Mouse (Mus musculus) CH12.LX (cell line): ENCODE results near the gene Hpse2. TPM values are rescaled to one million over a fixed set of nuclear protein-coding genes. Genes with fewer than 3 reads are reported as not detected.

Source experiments
- DNase-seq: peaks from one replicate; pipeline ENCODE4 v3.0.0-alpha.2; 2013; ENCODE audit errors: extremely low read depth
- H3K27ac ChIP-seq: 2 replicates; pipeline ENCODE4 v1.5.1; 2012; ENCODE audit warnings: low read depth, mild to moderate bottlenecking, control low read depth, moderate library complexity; ENCODE audit not compliant: insufficient read depth
- H3K27me3 ChIP-seq: replicated peaks from 2 replicates; pipeline ENCODE3; 2012; ENCODE audit warnings: inconsistent platforms
- H3K36me3 ChIP-seq, 2 experiments: replicated peaks in 1 of 2; 2 replicates each; pipeline versions ENCODE3 to v1.6.1; 2012; ENCODE audit warnings: inconsistent platforms in 1 of 2, low read length in 1 of 2, mild to moderate bottlenecking in 1 of 2, mixed read lengths in 1 of 2, moderate library complexity in 1 of 2; ENCODE audit not compliant: control insufficient read depth in 1 of 2, insufficient read depth in 1 of 2
- H3K4me1 ChIP-seq, 2 experiments: 2 replicates each; pipeline ENCODE4 v1.6.1; 2012; ENCODE audit warnings: inconsistent platforms in 1 of 2, moderate library complexity in 1 of 2; ENCODE audit not compliant: insufficient read depth in 2 of 2, control insufficient read depth in 1 of 2
- H3K4me2 ChIP-seq: 2 replicates; pipeline ENCODE4 v1.6.1; 2012; ENCODE audit warnings: low read depth, mild to moderate bottlenecking, control low read depth; ENCODE audit not compliant: poor library complexity, insufficient read depth, severe bottlenecking
- H3K4me3 ChIP-seq, 3 experiments: fragments of 150-350 bp in 1 of 3; sonication (generic) in 1 of 3; replicated peaks in 1 of 3; 2 replicates each; pipeline versions ENCODE3 to v1.5.1; 2011 to 2012; ENCODE audit warnings: low read depth in 2 of 3, low read length in 2 of 3, mild to moderate bottlenecking in 2 of 3, moderate library complexity in 2 of 3, control low read depth in 1 of 3, improper control_type of control experiment in 1 of 3, inconsistent platforms in 1 of 3, mixed read lengths in 1 of 3; ENCODE audit not compliant: poor library complexity in 1 of 3
- H3K79me2 ChIP-seq: replicated peaks from 2 replicates; pipeline ENCODE4 v1.6.1; 2012; ENCODE audit warnings: mild to moderate bottlenecking, moderate library complexity; ENCODE audit not compliant: control insufficient read depth, poor library complexity, insufficient read depth, severe bottlenecking; ENCODE audit errors: extremely low read depth
- H3K9ac ChIP-seq: 2 replicates; pipeline ENCODE4 v1.6.1; 2012; ENCODE audit warnings: low read depth, mild to moderate bottlenecking, control low read depth, moderate library complexity; ENCODE audit not compliant: insufficient read depth
- H3K9me3 ChIP-seq: replicated peaks from 2 replicates; pipeline ENCODE3; 2012; ENCODE audit warnings: low read length, inconsistent platforms, mixed read lengths
- CHD1 ChIP-seq: IDR thresholded peaks from 2 replicates; pipeline ENCODE4 v1.6.1; 2012; ENCODE audit warnings: low read depth, low read length, improper control_type of control experiment, inconsistent platforms
- CHD2 ChIP-seq: IDR thresholded peaks from 2 replicates; pipeline ENCODE4 v1.6.1; 2011; ENCODE audit warnings: low read length, improper control_type of control experiment
- ETS1 ChIP-seq: conservative IDR thresholded peaks from 2 replicates; pipeline ENCODE4 v1.6.1; 2012; ENCODE audit warnings: low read depth, mild to moderate bottlenecking, inconsistent platforms, low read length, improper control_type of control experiment, moderate library complexity
- HCFC1 ChIP-seq: IDR thresholded peaks from 2 replicates; pipeline ENCODE4 v1.6.1; 2012; ENCODE audit warnings: low read depth, mild to moderate bottlenecking, inconsistent platforms, low read length, improper control_type of control experiment
- JUN ChIP-seq: IDR thresholded peaks from 2 replicates; pipeline ENCODE4 v1.6.1; 2011; ENCODE audit warnings: low read depth, mild to moderate bottlenecking, low read length, improper control_type of control experiment, moderate library complexity; ENCODE audit not compliant: insufficient read depth
- JUND ChIP-seq: conservative IDR thresholded peaks from 2 replicates; pipeline ENCODE4 v1.6.1; 2011; ENCODE audit warnings: low read depth, low read length, improper control_type of control experiment
- KAT2A ChIP-seq: IDR thresholded peaks from 2 replicates; pipeline ENCODE4 v1.6.1; 2012; ENCODE audit warnings: low read length, improper control_type of control experiment, inconsistent platforms; ENCODE audit not compliant: insufficient replicate concordance
- MAX ChIP-seq: IDR thresholded peaks from 2 replicates; pipeline ENCODE4 v1.6.1; 2011; ENCODE audit warnings: low read length, improper control_type of control experiment
- MEF2A ChIP-seq: IDR thresholded peaks from 2 replicates; pipeline ENCODE4 v1.6.1; 2014; ENCODE audit warnings: low read depth, mild to moderate bottlenecking, inconsistent platforms, low read length, improper control_type of control experiment, borderline replicate concordance
- MXI1 ChIP-seq: IDR thresholded peaks from 2 replicates; pipeline ENCODE4 v1.6.1; 2011; ENCODE audit warnings: mild to moderate bottlenecking, low read depth, low read length, improper control_type of control experiment
- SIN3A ChIP-seq: IDR thresholded peaks from 2 replicates; pipeline ENCODE4 v1.6.1; 2012; ENCODE audit warnings: low read length, improper control_type of control experiment, inconsistent platforms
- TBP ChIP-seq: conservative IDR thresholded peaks from 2 replicates; pipeline ENCODE4 v1.6.1; 2011; ENCODE audit warnings: low read depth, low read length, improper control_type of control experiment
- USF2 ChIP-seq: conservative IDR thresholded peaks from 2 replicates; pipeline ENCODE4 v1.6.1; 2011; ENCODE audit warnings: low read depth, low read length, improper control_type of control experiment
- ZC3H11A ChIP-seq: IDR thresholded peaks from 2 replicates; pipeline ENCODE4 v1.6.1; 2012; ENCODE audit warnings: low read depth, mild to moderate bottlenecking, inconsistent platforms, low read length, improper control_type of control experiment
- ZMIZ1 ChIP-seq: IDR thresholded peaks from 2 replicates; pipeline ENCODE4 v1.6.1; 2012; ENCODE audit warnings: low read depth, mild to moderate bottlenecking, inconsistent platforms, low read length, improper control_type of control experiment
- dilution Hi-C: fragments of 300-500 bp; cut with MboI; formaldehyde crosslinking; loops from 2 replicates; pipeline ENCODE4 v1.14.3; 2020; ENCODE audit warnings: low sequenced_read_pairs; ENCODE audit not compliant: extremely low pct_unique_long_range_greater_than_20kb, extremely low pct_ligation_motif_present
- in situ Hi-C: fragments of 300-500 bp; cut with MboI; formaldehyde crosslinking; loops from 3 replicates; pipeline ENCODE4 v1.14.3; 2019; ENCODE audit warnings: low sequenced_read_pairs, low pct_ligation_motif_present, low pct_unique_long_range_greater_than_20kb, mixed read lengths
- polyA plus RNA-seq: library from polyadenylated mRNA; unstranded; fragments of >175 nt; gene quantifications from 2 replicates; pipeline ENCODE4 v1.2.1, GENCODE M21; 2012; ENCODE audit warnings: low read depth; ENCODE audit not compliant: insufficient read length
- total RNA-seq, 2 experiments: library from RNA; depleted of rRNA; stranded (reverse); fragments of 300-350 nt in 1 of 2; fragments of >200 nt in 1 of 2; gene quantifications; 2 replicates each; pipeline ENCODE4 v1.2.3; 2012 to 2014

Hpse2 gene
- total and polyA plus RNA-seq, 3 experiments = not detected

- dilution Hi-C loops (no loop called here), in situ Hi-C loops (no loop called here)
- no peak for DNase-seq
- H3K79me2 ChIP-seq = no peaks in the 10 kb centered on the region
- H3K4me3 ChIP-seq = no peak overlapping the region
- H3K9ac ChIP-seq = no peak overlapping the region
- H3K9me3 ChIP-seq = no peaks in the 10 kb centered on the region
- no peak overlapping the region for H3K27ac ChIP-seq
- H3K4me2 ChIP-seq = no peak overlapping the region
- H3K27me3 ChIP-seq = peaks cover 2% of the 10 kb centered on the region
- H3K36me3 ChIP-seq = no peaks in the 10 kb centered on the region
- peaks cover 0 to 18% of the 10 kb centered on the region in 2 experiments; a peak in 2 of 4 replicates for H3K4me1 ChIP-seq
- TF ChIP-seq ZMIZ1 (no peak), MEF2A (no peak), KAT2A (no peak), SIN3A (no peak), CHD1 (no peak)
Observed at GRCm38 (mm10) chr19:42739734-42740133, 648.4 kb downstream of the Hpse2 start.

- Histone ChIP-seq H3K4me1 (peaks cover 0 to 14% of the 10 kb centered on the region in 2 experiments; a peak in 3 of 4 replicates), H3K4me2 (no peak overlapping the region), H3K79me2 (no peaks in the 10 kb centered on the region), H3K27me3 (peaks cover 2% of the 10 kb centered on the region), H3K9me3 (no peaks in the 10 kb centered on the region), H3K9ac (no peak overlapping the region), H3K27ac (no peak overlapping the region), H3K36me3 (no peaks in the 10 kb centered on the region), H3K4me3 (no peak overlapping the region)
- TF ChIP-seq CHD1 = no peak
- no peak for TF ChIP-seq ZC3H11A
- TF ChIP-seq CHD2 = no peak
- no peak for TF ChIP-seq HCFC1
- TF ChIP-seq ETS1 = no peak
- no peak for TF ChIP-seq JUN
- no peak for TF ChIP-seq MXI1
- no peak for TF ChIP-seq MAX
- TF ChIP-seq USF2 = no peak
- no peak for TF ChIP-seq KAT2A
- TF ChIP-seq JUND = no peak
- TF ChIP-seq TBP = no peak
- no peak for DNase-seq
- dilution Hi-C loops = no loop called here
- in situ Hi-C loops = no loop called here
Observed at GRCm38 (mm10) chr19:42737753-42738152, 650.4 kb downstream of the Hpse2 start.

Other genes starting within 250 kb of the Hpse2 start
- not detected in 2 replicates for gene Cnnm1, start 52.1 kb upstream of the Hpse2 start, total RNA-seq (2012; rRNA removed)
- not detected in 2 replicates for gene Cnnm1, start 52.1 kb upstream of the Hpse2 start, total RNA-seq (2014; rRNA removed)
- gene Cnnm1, start 52.1 kb upstream of the Hpse2 start, polyA plus RNA-seq = not detected in 2 replicates
- 122 and 131 TPM in 2 replicates for gene Got1, start 136.2 kb upstream of the Hpse2 start, total RNA-seq (2012; rRNA removed)
- 164 and 176 TPM in 2 replicates for gene Got1, start 136.2 kb upstream of the Hpse2 start, total RNA-seq (2014; rRNA removed)
- 214 and 228 TPM in 2 replicates for gene Got1, start 136.2 kb upstream of the Hpse2 start, polyA plus RNA-seq
- gene Nkx2-3, start 224.0 kb upstream of the Hpse2 start, total RNA-seq (2012; rRNA removed) = not detected in 2 replicates
- gene Nkx2-3, start 224.0 kb upstream of the Hpse2 start, total RNA-seq (2014; rRNA removed) = not detected in 2 replicates
- 0.15 TPM in 1 of 2 replicates, not detected in the other for gene Nkx2-3, start 224.0 kb upstream of the Hpse2 start, polyA plus RNA-seq